Mouse (Mus musculus) G1E (cell line): Measurements from ENCODE around the gene Lrrc3b. TPM values are rescaled to one million over a fixed set of nuclear protein-coding genes. Genes with fewer than 3 reads are reported as not detected.

ENCODE experiments used
- ATAC-seq: 2 replicates; pipeline ENCODE4 v1.8.0; 2016; ENCODE audit warnings: mild to moderate bottlenecking; ENCODE audit not compliant: insufficient number of reproducible peaks, poor library complexity, low FRiP score, severe bottlenecking; ENCODE audit errors: extremely low read depth
- DNase-seq: peaks from one replicate; pipeline ENCODE4 v3.0.0; 2012; ENCODE audit warnings: low spot score
- H3K27me3 ChIP-seq: 2 replicates; pipeline ENCODE4 v1.6.1; 2012; ENCODE audit warnings: mild to moderate bottlenecking, low read length, inconsistent platforms; ENCODE audit not compliant: insufficient read depth
- H3K36me3 ChIP-seq: replicated peaks from 2 replicates; pipeline ENCODE3; 2012; ENCODE audit warnings: mild to moderate bottlenecking, inconsistent platforms
- H3K4me1 ChIP-seq: 2 replicates; pipeline ENCODE4 v1.6.1; 2012; ENCODE audit warnings: low read depth, low read length, inconsistent platforms, mixed read lengths; ENCODE audit not compliant: insufficient read depth
- H3K4me3 ChIP-seq: 2 replicates; pipeline ENCODE4 v1.5.1; 2012; ENCODE audit warnings: low read depth, mild to moderate bottlenecking, inconsistent platforms, low read length, moderate library complexity, mixed read lengths
- H3K9me3 ChIP-seq: replicated peaks from 2 replicates; pipeline ENCODE4 v1.6.1; 2012; ENCODE audit warnings: inconsistent platforms
- CTCF ChIP-seq: IDR thresholded peaks from 2 replicates; pipeline ENCODE4 v1.5.1; 2012; ENCODE audit warnings: low read depth, low read length, inconsistent platforms, mixed read lengths
- GATA1 ChIP-seq: IDR thresholded peaks from 2 replicates; pipeline ENCODE4 v1.6.1; 2012; ENCODE audit warnings: borderline replicate concordance, low read length, inconsistent platforms, mixed read lengths
- GATA2 ChIP-seq: IDR thresholded peaks from 2 replicates; pipeline ENCODE4 v1.6.1; 2012; ENCODE audit warnings: low read depth, low read length, inconsistent platforms, borderline replicate concordance
- POLR2AphosphoS5 ChIP-seq: IDR thresholded peaks from 2 replicates; pipeline ENCODE4 v1.6.1; 2012; ENCODE audit warnings: low read depth, low read length, inconsistent platforms; ENCODE audit not compliant: insufficient replicate concordance
- TAL1 ChIP-seq: conservative IDR thresholded peaks from 2 replicates; pipeline ENCODE4 v1.6.1; 2012; ENCODE audit warnings: low read depth, low read length, inconsistent platforms, mixed read lengths
- polyA plus RNA-seq: library from polyadenylated mRNA; stranded (reverse); fragments of >175 nt; gene quantifications from 2 replicates; pipeline ENCODE4 v1.2.3, GENCODE M21; 2012
- total RNA-seq, 2 experiments: library from RNA; stranded (forward) in 1 of 2; stranded (reverse) in 1 of 2; fragments of 200-1000 nt in 1 of 2; fragments of >200 nt in 1 of 2; fragmentation: Nextera tagmentation in 1 of 2; gene quantifications; 2 replicates each; pipeline ENCODE4 v1.2.3; 2014 to 2017

Lrrc3b gene
- total and polyA plus RNA-seq, 3 experiments = not detected

- no peak for TF ChIP-seq GATA2
- no peak for TF ChIP-seq POLR2AphosphoS5
- TF ChIP-seq GATA1 = no peak
- no peak for TF ChIP-seq TAL1
- TF ChIP-seq CTCF = no peak
- Histone ChIP-seq H3K27me3 (no peaks in the 10 kb centered on the region), H3K9me3 (no peaks in the 10 kb centered on the region), H3K4me1 (no peaks in the 10 kb centered on the region), H3K36me3 (no peaks in the 10 kb centered on the region), H3K4me3 (no peak overlapping the region)
- ATAC-seq (no peak), DNase-seq (no peak)
Observed at GRCm38 (mm10) chr14:15319399-15319915, 119.3 kb downstream of the Lrrc3b start.

- H3K4me1 ChIP-seq = no peaks in the 10 kb centered on the region
- DNase-seq (no peak), ATAC-seq (no peak)
- no peaks in the 10 kb centered on the region for H3K9me3 ChIP-seq
- TF ChIP-seq POLR2AphosphoS5 (no peak), TAL1 (no peak), GATA1 (no peak), GATA2 (no peak), CTCF (no peak)
- H3K4me3 ChIP-seq = no peak overlapping the region
- no peaks in the 10 kb centered on the region for H3K27me3 ChIP-seq
- H3K36me3 ChIP-seq = no peaks in the 10 kb centered on the region
Observed at GRCm38 (mm10) chr14:15308576-15308975, 130.2 kb downstream of the Lrrc3b start.
